Mouse (Mus musculus) intestine, postnatal 0 days (tissue): ENCODE data around the gene Dzip1l. TPM values are rescaled to one million over a fixed set of nuclear protein-coding genes. Genes with fewer than 3 reads are reported as not detected.

Source experiments
- ATAC-seq: fragments of 200-750 bp; cut with Nextera tagmentation; 2 replicates; pipeline ENCODE4 v1.8.0; 2017; ENCODE audit warnings: mild to moderate bottlenecking, moderate TSS enrichment, moderate library complexity
- H3K27ac ChIP-seq: fragments of 300-500 bp; sonication (generic); 2 replicates; pipeline ENCODE4 v1.5.1; 2014; ENCODE audit warnings: mild to moderate bottlenecking, low read depth, low read length, moderate library complexity
- H3K27me3 ChIP-seq: fragments of 300-500 bp; sonication (generic); replicated peaks from 2 replicates; pipeline ENCODE4 v1.6.1; 2014; ENCODE audit warnings: low read length, mixed read lengths; ENCODE audit not compliant: control insufficient read depth, insufficient read depth
- H3K36me3 ChIP-seq: fragments of 300-500 bp; sonication (generic); 2 replicates; pipeline ENCODE4 v1.6.1; 2014; ENCODE audit warnings: mild to moderate bottlenecking, moderate library complexity; ENCODE audit not compliant: control insufficient read depth, insufficient read depth
- H3K4me1 ChIP-seq: fragments of 300-500 bp; sonication (generic); replicated peaks from 2 replicates; pipeline ENCODE4 v1.6.1; 2014; ENCODE audit warnings: antibody characterized with exemption, low read length, mixed read lengths; ENCODE audit not compliant: control insufficient read depth, insufficient read depth
- H3K4me2 ChIP-seq: fragments of 300-500 bp; sonication (generic); replicated peaks from 2 replicates; pipeline ENCODE4 v1.6.1; 2014; ENCODE audit warnings: low read depth, mild to moderate bottlenecking, moderate library complexity
- H3K4me3 ChIP-seq: fragments of 300-500 bp; sonication (generic); 2 replicates; pipeline ENCODE4 v1.5.1; 2014; ENCODE audit warnings: low read depth, low read length
- H3K9ac ChIP-seq: fragments of 300-500 bp; sonication (generic); 2 replicates; pipeline ENCODE4 v1.6.1; 2014; ENCODE audit warnings: mild to moderate bottlenecking, low read depth, low read length
- H3K9me3 ChIP-seq: fragments of 300-500 bp; sonication (generic); 2 replicates; pipeline ENCODE4 v1.6.1; 2016; ENCODE audit warnings: mixed run types; ENCODE audit not compliant: control insufficient read depth
- CTCF ChIP-seq: sonication (generic); IDR thresholded peaks from 2 replicates; pipeline ENCODE4 v1.5.1; 2016; ENCODE audit warnings: low read depth, mild to moderate bottlenecking, control low read depth, antibody characterized with exemption, moderate library complexity
- WGBS: fragments of 180-500 bp; shearing (Covaris S2); extraction: QIAGEN DNeasy Blood & Tissue Kit; methylation state at CpG from one replicate; pipeline ENCODE4 v1.1.7; 2014; 5-methylcytosine and 5-hydroxymethylcytosine counted together
- polyA plus RNA-seq: library from polyadenylated mRNA; unstranded; fragments of >200 nt; fragmentation: Nextera tagmentation; extraction: Ambion mirVana; gene quantifications from 2 replicates; pipeline ENCODE4 v1.2.1, GENCODE M21; 2015

The Dzip1l gene
- polyA plus RNA-seq, 1 experiment from 2014 or later, result 3.3 TPM

GRCm38 (mm10) chr9:99662887-99663286 lies 33.6 kb downstream of the Dzip1l start:
- no peak overlapping the region for H3K27ac ChIP-seq
- no peak overlapping the region for H3K9ac ChIP-seq
- H3K4me3 ChIP-seq, result no peak overlapping the region
- no peaks in the 10 kb centered on the region for H3K4me1 ChIP-seq
- no peaks in the 10 kb centered on the region for H3K27me3 ChIP-seq
- 0 out of 2 replicates have a peak, but pooled peaks cover 3% of the 10 kb centered on the region for H3K36me3 ChIP-seq
- no peaks in the 10 kb centered on the region for H3K9me3 ChIP-seq
- no peak for TF ChIP-seq CTCF
- no peak overlapping the region for H3K4me2 ChIP-seq
- ATAC-seq, result no peak
- 90% methylated on average over 10 of the region's 10 CpGs for WGBS

GRCm38 (mm10) chr9:99667596-99667995 lies 38.3 kb downstream of the Dzip1l start:
- no peak for ATAC-seq
- 83% methylated on average over 8 of the region's 8 CpGs for WGBS
- H3K27ac ChIP-seq, result no peak overlapping the region
- H3K4me2 ChIP-seq, result no peak overlapping the region
- H3K27me3 ChIP-seq, result no peaks in the 10 kb centered on the region
- TF ChIP-seq CTCF, result no peak
- H3K4me1 ChIP-seq, result no peaks in the 10 kb centered on the region
- no peaks in the 10 kb centered on the region for H3K9me3 ChIP-seq
- H3K4me3 ChIP-seq, result no peak overlapping the region
- H3K9ac ChIP-seq, result no peak overlapping the region
- peaks cover 6% of the 10 kb centered on the region; the same call in 1 of the 2 replicates for H3K36me3 ChIP-seq

DNA sequence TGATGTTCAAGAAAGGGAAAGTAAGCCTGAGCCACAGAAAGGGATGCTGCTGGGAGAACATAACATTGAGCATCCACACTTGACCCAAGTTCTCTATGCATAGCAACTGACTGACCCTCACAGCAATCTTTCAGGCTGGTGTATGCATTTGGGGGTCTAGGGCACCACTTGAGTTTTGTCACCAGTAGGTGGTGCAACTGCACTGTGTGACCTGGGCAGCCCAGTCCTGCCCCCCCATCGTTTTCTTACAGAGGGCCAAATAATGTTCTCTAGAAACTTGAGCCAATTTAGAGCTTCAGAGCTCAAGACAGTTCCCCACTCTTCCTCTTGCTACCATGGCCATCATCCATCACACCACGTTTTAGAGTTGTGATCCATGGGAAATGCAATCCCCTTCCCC lies 42.3 kb downstream of the Dzip1l start:
- 31% methylated on average over 2 of the region's 2 CpGs for WGBS

DNA sequence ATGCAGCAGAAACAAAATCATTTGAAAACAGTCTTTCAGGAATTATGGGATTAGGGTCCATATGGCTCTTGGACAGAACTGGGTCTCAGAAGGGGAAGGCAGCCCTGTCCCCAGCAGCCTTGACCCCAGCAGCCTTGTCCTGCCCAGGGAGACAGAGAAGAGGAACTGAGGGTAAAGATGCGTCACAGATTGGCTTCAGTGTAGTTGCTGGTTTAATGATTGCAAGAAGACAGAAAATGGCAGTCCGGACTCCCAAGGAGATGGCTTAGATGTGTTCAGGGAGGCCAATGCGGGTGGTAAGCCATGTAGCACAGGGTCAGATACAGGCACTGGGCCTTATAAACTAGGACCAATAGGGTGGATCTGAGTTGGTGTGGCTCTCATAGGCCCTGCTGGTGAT lies 46.4 kb downstream of the Dzip1l start:
- no peak overlapping the region for H3K4me3 ChIP-seq
- H3K36me3 ChIP-seq, result no peaks in the 10 kb centered on the region
- H3K9me3 ChIP-seq, result no peaks in the 10 kb centered on the region
- no peak overlapping the region for H3K4me2 ChIP-seq
- no peak overlapping the region for H3K27ac ChIP-seq
- WGBS, result 64% methylated on average over 3 of the region's 3 CpGs
- no peak overlapping the region for H3K9ac ChIP-seq
- H3K4me1 ChIP-seq, result no peaks in the 10 kb centered on the region
- H3K27me3 ChIP-seq, result no peaks in the 10 kb centered on the region
- TF ChIP-seq CTCF, result no peak
- ATAC-seq, result no peak

More for the DNA sequence above, 42.3 kb downstream of the Dzip1l start:
- H3K4me2 ChIP-seq, result no peak overlapping the region
- no peaks in the 10 kb centered on the region for H3K4me1 ChIP-seq
- no peak overlapping the region for H3K4me3 ChIP-seq
- peaks cover 3% of the 10 kb centered on the region; the same call in 1 of the 2 replicates for H3K36me3 ChIP-seq
- no peak for ATAC-seq
- H3K27me3 ChIP-seq, result no peaks in the 10 kb centered on the region
- no peaks in the 10 kb centered on the region for H3K9me3 ChIP-seq
- H3K9ac ChIP-seq, result no peak overlapping the region
- TF ChIP-seq CTCF, result peak; percentile 42
- H3K27ac ChIP-seq, result no peak overlapping the region

DNA sequence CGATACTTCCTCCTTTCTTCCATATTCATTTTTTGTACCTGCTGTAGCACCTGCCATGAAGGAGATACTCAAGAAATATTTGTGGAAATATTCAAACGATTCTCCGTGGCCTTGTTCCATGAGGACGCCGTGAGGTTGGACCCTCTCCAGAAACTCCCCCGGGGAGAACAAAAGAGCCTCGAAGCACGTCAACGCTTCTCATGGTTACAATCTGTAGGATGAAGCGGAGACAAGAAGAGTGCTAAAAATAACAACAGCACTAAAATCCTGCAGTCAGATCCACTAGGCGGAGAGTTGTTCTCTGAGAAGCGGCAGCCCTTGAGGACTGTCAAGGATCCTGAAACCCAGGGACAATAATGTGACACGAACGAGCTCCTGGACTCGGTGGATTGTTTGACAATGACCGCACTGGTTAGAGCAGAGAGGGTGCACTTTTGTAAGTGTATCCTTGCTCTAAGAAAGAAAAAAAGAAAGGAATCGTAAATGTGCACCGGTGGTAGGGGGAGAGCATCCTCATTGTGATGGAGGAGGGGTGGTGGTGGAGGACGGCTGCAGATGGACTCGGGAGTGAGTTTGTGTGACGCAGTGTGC lies 52.8 kb downstream of the Dzip1l start:
- Histone ChIP-seq H3K4me1 (no peaks in the 10 kb centered on the region), H3K27ac (no peak overlapping the region), H3K4me3 (no peak overlapping the region), H3K9me3 (no peaks in the 10 kb centered on the region), H3K4me2 (no peak overlapping the region), H3K9ac (no peak overlapping the region), H3K36me3 (no peaks in the 10 kb centered on the region), H3K27me3 (no peaks in the 10 kb centered on the region)
- ATAC-seq, result no peak
- 84% methylated on average over 21 of the region's 21 CpGs for WGBS
- TF ChIP-seq CTCF, result no peak

DNA sequence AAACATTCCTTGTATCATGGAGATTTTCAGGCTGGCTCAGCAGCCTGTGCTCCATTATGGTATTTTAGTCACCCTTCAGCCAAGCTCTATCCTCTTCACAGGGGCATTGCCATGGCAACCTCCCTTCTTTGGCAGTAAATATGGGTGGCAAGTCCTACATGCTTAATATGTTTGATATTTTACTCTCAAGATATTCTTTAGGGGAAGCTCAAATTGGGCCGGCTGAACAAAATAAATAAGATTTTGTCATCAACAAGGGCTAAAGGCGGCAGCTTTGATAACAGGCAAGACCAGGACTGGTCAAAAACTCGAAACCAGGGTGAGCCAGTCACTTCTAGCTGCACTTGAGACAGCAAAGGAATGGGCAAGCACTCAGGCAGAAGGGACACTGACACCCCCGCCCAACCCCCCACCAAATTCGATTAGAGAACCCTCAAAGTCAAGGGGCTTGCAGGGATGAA lies 55.8 kb downstream of the Dzip1l start:
- Histone ChIP-seq H3K36me3 (no peaks in the 10 kb centered on the region), H3K4me2 (no peak overlapping the region), H3K4me1 (no peaks in the 10 kb centered on the region), H3K9ac (no peak overlapping the region), H3K27ac (no peak overlapping the region), H3K27me3 (no peaks in the 10 kb centered on the region), H3K9me3 (no peaks in the 10 kb centered on the region), H3K4me3 (no peak overlapping the region)
- TF ChIP-seq CTCF, result no peak
- no peak for ATAC-seq
- 56% methylated on average over 5 of the region's 5 CpGs for WGBS
